Mouse (Mus musculus): ENCODE results near the gene Eif4h. TPM values are rescaled to one million over a fixed set of nuclear protein-coding genes. Genes with fewer than 3 reads are reported as not detected.

Eif4h gene
- polyA plus RNA-seq, 1 experiment from 2014 or later: 321 TPM

DNA sequence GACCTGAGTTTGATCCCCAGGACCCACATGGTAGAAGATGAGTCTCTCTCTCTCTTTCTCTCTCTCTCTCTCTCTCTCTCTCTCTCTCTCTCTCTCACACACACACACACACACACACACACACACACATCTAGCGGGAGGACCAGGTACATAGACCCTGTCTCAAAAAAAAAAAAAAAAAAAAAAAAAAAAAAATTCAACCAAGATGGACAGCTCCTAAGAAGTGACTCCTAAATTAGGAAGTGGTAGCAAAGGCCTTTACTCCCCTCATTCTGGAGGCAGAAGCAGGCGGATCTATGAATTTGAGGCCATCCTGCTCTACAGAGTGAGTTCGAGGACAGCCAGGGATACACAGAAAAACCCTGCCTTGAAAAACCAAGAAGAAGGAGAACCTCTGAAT is 1.1 kb upstream of the Eif4h start:
- Histone ChIP-seq H3K4me3 (ENCODE audit: low read depth, low read length) (no peak overlapping the region), H3K4me1 (ENCODE audit: control insufficient read depth, insufficient read depth, low read length) (peaks cover 12% of the 10 kb centered on the region), H3K9ac (ENCODE audit: low read depth, low read length) (no peak overlapping the region), H3K27me3 (ENCODE audit: control insufficient read depth, insufficient read depth, low read depth, low read length) (no peaks in the 10 kb centered on the region), H3K36me3 (ENCODE audit: control insufficient read depth, insufficient read depth, low read length) (0 out of 2 replicates have a peak, but pooled peaks cover 1% of the 10 kb centered on the region), H3K9me3 (replicated peaks; ENCODE audit: control insufficient read depth, low read length, poor library complexity, severe bottlenecking) (no peaks in the 10 kb centered on the region), H3K27ac (ENCODE audit: low read length) (no peak overlapping the region), H3K4me2 (ENCODE audit: low read length) (no peak overlapping the region)
- no peak for ATAC-seq
- 89% methylated on average over 3 of the region's 3 CpGs for WGBS

DNA sequence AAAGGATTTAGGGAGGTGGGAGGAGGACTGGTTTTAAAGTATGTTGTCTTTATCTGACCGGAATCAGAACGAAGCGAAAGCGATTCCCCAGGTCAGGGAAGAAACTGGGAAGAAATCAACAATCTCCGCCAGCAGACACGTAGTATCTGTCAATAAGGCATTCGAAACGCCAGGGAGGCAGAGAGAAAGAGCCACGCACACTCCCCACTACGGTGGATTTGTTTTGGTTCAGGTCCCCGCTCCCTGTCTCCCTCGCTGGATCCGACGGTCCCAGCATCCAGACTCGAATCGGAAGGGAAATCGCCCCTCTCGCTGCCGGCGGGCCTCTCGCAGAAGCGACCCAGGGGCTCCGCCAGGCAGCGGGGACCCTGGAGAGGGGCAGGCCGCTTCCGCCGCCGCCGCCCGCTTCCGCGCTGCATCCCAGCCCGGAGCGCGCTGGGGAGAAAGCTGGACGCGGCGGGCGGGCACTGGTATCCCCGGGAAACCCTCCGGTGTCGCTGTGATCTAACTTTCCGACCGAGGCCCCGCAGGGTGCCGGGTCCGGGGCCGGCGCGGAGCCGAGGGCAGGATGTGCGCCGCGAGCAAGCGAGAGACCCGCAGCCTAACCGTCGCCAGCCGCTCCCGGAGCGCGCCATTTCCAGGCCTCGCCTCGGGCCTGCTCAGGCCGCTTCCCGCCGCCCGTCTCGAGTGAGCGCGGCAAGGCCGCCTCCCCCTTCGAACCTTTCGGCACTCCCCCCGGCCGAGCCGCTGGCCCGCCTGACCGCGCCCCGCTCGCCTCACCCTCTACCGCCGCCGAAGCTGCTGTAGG is 625 bp downstream of the Eif4h start:
- under 1% methylated on average over 74 of the region's 85 CpGs for WGBS
- no peaks in the 10 kb centered on the region for H3K27me3 ChIP-seq (ENCODE audit: control insufficient read depth, insufficient read depth, low read depth, low read length)
- H3K27ac ChIP-seq (ENCODE audit: low read length): peak overlapping the region; percentile 95
- peak overlapping the region; percentile 94 for H3K4me2 ChIP-seq (ENCODE audit: low read length)
- peak; percentile 25 for ATAC-seq
- H3K36me3 ChIP-seq (ENCODE audit: control insufficient read depth, insufficient read depth, low read length): 0 out of 2 replicates have a peak, but pooled peaks cover 4% of the 10 kb centered on the region
- no peaks in the 10 kb centered on the region for H3K9me3 ChIP-seq (replicated peaks; ENCODE audit: control insufficient read depth, low read length, poor library complexity, severe bottlenecking)
- H3K4me1 ChIP-seq (ENCODE audit: control insufficient read depth, insufficient read depth, low read length): peaks cover 12% of the 10 kb centered on the region
- peak overlapping the region; percentile 99 for H3K9ac ChIP-seq (ENCODE audit: low read depth, low read length)
- peak overlapping the region; percentile 96 for H3K4me3 ChIP-seq (ENCODE audit: low read depth, low read length)

DNA sequence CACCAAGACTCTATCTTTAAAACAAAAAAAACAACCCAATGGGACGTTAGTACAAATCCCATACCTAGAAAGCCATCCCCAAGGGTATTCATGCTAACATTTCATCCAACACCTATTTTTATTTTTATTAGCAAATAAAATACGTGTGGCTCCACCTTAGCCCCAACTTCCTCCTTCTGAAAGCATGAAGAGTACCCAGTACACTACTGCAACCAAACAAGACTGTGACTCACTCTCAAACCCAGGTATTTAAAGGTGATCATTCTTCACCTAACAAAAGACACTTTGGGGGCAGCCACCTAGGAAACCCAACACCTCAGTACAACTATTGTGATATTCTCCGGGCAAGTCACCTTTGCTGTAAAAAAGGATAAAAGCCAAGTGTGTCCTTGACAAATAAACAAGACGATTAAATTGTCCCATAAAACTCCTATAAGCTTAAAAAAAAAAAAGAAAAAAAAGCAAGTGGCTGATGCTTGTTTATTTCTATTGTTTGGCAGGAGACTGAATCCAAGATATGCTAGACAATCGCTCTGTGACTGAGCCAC is 1.4 kb downstream of the Eif4h start:
- Histone ChIP-seq H3K27me3 (ENCODE audit: control insufficient read depth, insufficient read depth, low read depth, low read length) (no peaks in the 10 kb centered on the region), H3K4me3 (ENCODE audit: low read depth, low read length) (peak overlapping the region; percentile 96), H3K36me3 (ENCODE audit: control insufficient read depth, insufficient read depth, low read length) (0 out of 2 replicates have a peak, but pooled peaks cover 4% of the 10 kb centered on the region), H3K4me1 (ENCODE audit: control insufficient read depth, insufficient read depth, low read length) (peaks cover 15% of the 10 kb centered on the region), H3K9me3 (replicated peaks; ENCODE audit: control insufficient read depth, low read length, poor library complexity, severe bottlenecking) (no peaks in the 10 kb centered on the region), H3K4me2 (ENCODE audit: low read length) (peak overlapping the region; percentile 94), H3K27ac (ENCODE audit: low read length) (peak overlapping the region; percentile 95), H3K9ac (ENCODE audit: low read depth, low read length) (peak overlapping the region; percentile 99)
- 34% methylated on average over 5 of the region's 5 CpGs for WGBS
- no peak for ATAC-seq

DNA sequence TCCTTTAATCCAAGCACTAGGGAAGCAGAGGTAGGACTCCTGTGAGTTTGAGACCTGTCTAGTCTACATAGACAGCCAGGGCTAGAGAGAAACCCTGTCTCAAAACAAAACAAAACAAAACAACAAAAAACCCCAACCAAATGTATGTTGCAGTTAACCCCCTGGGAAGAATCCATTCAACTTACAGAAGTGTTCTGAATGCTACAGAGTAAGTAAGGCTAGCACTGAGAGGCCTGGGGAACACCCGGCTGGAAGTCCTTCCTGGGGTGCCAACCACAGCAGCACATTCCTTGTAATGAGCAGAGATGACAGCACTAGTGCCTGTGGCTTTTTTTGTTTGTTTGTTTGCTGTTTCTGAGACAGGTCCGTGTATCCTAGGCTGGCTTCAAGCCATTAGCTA is 6.4 kb downstream of the Eif4h start:
- no peak for ATAC-seq
- Histone ChIP-seq H3K27ac (ENCODE audit: low read length) (no peak overlapping the region), H3K4me2 (ENCODE audit: low read length) (no peak overlapping the region), H3K4me3 (ENCODE audit: low read depth, low read length) (no peak overlapping the region), H3K9ac (ENCODE audit: low read depth, low read length) (no peak overlapping the region), H3K27me3 (ENCODE audit: control insufficient read depth, insufficient read depth, low read depth, low read length) (no peaks in the 10 kb centered on the region), H3K9me3 (replicated peaks; ENCODE audit: control insufficient read depth, low read length, poor library complexity, severe bottlenecking) (no peaks in the 10 kb centered on the region), H3K36me3 (ENCODE audit: control insufficient read depth, insufficient read depth, low read length) (peaks cover 12% of the 10 kb centered on the region), H3K4me1 (ENCODE audit: control insufficient read depth, insufficient read depth, low read length) (peaks cover 9% of the 10 kb centered on the region)
- WGBS: 68% methylated on average over 2 of the region's 2 CpGs

DNA sequence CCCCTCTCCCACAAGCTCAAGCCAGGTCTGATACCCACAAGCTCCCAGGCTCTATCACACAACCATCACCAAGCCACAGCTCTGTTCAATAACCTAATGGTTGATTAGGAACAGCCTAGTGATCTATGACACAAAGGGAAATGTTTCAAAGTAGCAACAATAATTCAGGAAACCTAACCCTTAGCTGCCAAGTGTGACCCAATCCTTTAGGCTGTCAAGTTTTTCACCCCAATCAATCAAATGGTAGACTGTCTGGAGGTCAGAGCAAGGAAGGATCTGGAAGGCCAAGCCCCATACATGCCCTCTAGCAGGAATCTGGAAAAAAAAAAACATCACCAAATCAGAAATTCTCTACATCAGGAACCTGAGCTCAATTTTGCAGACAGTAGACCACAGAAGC is 8.5 kb downstream of the Eif4h start:
- ATAC-seq: no peak
- H3K27ac ChIP-seq (ENCODE audit: low read length): no peak overlapping the region
- peaks cover 4% of the 10 kb centered on the region; the same call in 1 of the 2 replicates for H3K4me1 ChIP-seq (ENCODE audit: control insufficient read depth, insufficient read depth, low read length)
- H3K4me3 ChIP-seq (ENCODE audit: low read depth, low read length): no peak overlapping the region
- no peaks in the 10 kb centered on the region for H3K9me3 ChIP-seq (replicated peaks; ENCODE audit: control insufficient read depth, low read length, poor library complexity, severe bottlenecking)
- no peak overlapping the region for H3K4me2 ChIP-seq (ENCODE audit: low read length)
- peaks cover 15% of the 10 kb centered on the region for H3K36me3 ChIP-seq (ENCODE audit: control insufficient read depth, insufficient read depth, low read length)
- H3K9ac ChIP-seq (ENCODE audit: low read depth, low read length): no peak overlapping the region
- H3K27me3 ChIP-seq (ENCODE audit: control insufficient read depth, insufficient read depth, low read depth, low read length): no peaks in the 10 kb centered on the region

DNA sequence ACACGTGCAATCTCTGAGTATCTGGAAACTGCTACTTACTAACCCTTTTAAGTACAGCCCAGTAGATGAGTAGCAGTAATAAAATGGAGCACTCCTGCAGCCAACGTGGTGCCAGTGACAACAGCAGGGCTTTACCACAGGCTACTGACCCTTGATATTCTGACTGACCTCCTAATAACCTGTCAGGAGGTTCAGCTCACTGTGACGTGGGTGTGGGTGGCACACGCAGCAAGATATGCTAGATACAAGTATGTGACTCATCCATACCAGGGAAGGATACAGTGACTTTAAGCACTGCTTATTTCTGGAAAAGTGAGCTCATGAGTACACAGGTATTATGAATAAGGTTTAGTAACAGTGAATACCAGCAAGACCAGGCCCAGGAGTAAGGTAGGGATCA is 9.8 kb downstream of the Eif4h start:
- no peak overlapping the region for H3K27ac ChIP-seq (ENCODE audit: low read length)
- H3K4me3 ChIP-seq (ENCODE audit: low read depth, low read length): no peak overlapping the region
- H3K27me3 ChIP-seq (ENCODE audit: control insufficient read depth, insufficient read depth, low read depth, low read length): no peaks in the 10 kb centered on the region
- 82% methylated on average over 4 of the region's 4 CpGs for WGBS
- H3K9me3 ChIP-seq (replicated peaks; ENCODE audit: control insufficient read depth, low read length, poor library complexity, severe bottlenecking): no peaks in the 10 kb centered on the region
- peaks cover 4% of the 10 kb centered on the region; the same call in 1 of the 2 replicates for H3K4me1 ChIP-seq (ENCODE audit: control insufficient read depth, insufficient read depth, low read length)
- H3K4me2 ChIP-seq (ENCODE audit: low read length): no peak overlapping the region
- ATAC-seq: no peak
- no peak overlapping the region for H3K9ac ChIP-seq (ENCODE audit: low read depth, low read length)
- H3K36me3 ChIP-seq (ENCODE audit: control insufficient read depth, insufficient read depth, low read length): peaks cover 19% of the 10 kb centered on the region

DNA sequence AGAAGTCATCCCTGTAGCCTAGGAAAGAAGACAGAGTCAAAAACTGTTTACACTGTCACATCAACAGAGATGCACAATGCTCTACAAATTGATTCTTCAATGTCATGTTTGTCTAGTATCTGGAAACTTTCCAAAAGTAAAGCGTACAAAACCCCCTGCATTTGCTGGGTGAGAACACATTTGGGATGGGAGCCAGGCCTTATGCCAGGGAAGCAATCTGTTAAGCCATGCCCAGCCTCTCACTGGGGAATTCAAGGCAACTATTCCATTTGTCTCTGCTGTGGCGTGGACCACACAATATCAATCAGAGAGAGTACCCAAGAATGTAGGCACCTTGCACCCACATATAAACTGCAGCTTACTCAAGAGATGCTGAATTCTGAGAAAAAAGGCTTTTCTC is 17.2 kb downstream of the Eif4h start:
- Histone ChIP-seq H3K36me3 (ENCODE audit: control insufficient read depth, insufficient read depth, low read length) (peaks cover 59% of the 10 kb centered on the region), H3K4me2 (ENCODE audit: low read length) (no peak overlapping the region), H3K9me3 (replicated peaks; ENCODE audit: control insufficient read depth, low read length, poor library complexity, severe bottlenecking) (no peaks in the 10 kb centered on the region), H3K9ac (ENCODE audit: low read depth, low read length) (no peak overlapping the region), H3K4me3 (ENCODE audit: low read depth, low read length) (no peak overlapping the region), H3K4me1 (ENCODE audit: control insufficient read depth, insufficient read depth, low read length) (no peaks in the 10 kb centered on the region), H3K27ac (ENCODE audit: low read length) (no peak overlapping the region), H3K27me3 (ENCODE audit: control insufficient read depth, insufficient read depth, low read depth, low read length) (no peaks in the 10 kb centered on the region)
- WGBS: 69% methylated on average over 2 of the region's 2 CpGs
- no peak for ATAC-seq

DNA sequence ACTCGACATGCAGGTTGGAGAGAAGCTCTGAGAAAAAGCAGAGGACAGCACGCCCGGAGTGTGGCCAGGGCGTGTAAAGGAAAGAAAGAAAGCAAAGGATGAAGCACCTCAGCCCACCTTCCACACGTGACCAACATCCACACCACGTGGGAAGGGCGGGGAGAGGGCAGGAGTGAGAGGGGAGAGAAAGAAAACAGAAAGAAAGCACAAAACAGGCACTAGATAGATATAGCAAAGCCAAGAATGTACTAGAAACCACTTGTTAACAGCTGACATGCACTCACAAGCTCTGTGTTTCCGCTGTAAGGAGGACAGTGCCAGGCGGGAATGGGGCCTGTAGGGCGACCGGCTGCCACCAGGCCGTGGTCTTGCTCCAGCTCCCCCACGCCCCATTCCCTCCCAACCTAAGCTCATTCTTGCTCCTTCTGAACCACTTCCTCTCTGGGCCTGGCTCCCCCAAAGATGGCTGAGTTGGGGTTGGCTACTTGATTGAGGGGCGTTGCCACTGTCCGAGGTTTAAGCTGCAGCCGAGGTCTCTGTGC is 18.1 kb downstream of the Eif4h start:
- ATAC-seq: no peak

DNA sequence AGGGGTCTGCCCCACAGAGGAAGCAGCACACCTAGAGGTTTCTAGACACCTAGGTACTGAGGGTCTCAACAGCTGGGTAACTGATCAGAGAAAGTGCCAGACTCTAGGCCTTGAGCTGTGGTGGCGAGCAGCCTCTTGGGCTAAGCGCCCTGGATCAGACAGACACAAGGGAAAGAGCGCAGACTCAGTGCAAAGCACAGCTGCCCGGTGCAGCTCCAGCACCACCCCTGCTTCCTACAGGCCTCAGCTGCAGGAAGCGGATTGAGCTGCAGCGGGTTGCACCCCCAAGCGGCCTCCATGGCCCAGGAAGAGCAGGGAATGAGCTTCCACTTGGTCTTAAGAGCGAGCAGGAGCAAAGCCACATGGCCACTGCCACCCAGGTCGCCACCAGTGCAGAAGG is 18.8 kb downstream of the Eif4h start:
- Histone ChIP-seq H3K4me3 (ENCODE audit: low read depth, low read length) (no peak overlapping the region), H3K27ac (ENCODE audit: low read length) (no peak overlapping the region), H3K9me3 (replicated peaks; ENCODE audit: control insufficient read depth, low read length, poor library complexity, severe bottlenecking) (no peaks in the 10 kb centered on the region), H3K4me1 (ENCODE audit: control insufficient read depth, insufficient read depth, low read length) (no peaks in the 10 kb centered on the region), H3K4me2 (ENCODE audit: low read length) (no peak overlapping the region), H3K36me3 (ENCODE audit: control insufficient read depth, insufficient read depth, low read length) (peaks cover 56% of the 10 kb centered on the region), H3K27me3 (ENCODE audit: control insufficient read depth, insufficient read depth, low read depth, low read length) (no peaks in the 10 kb centered on the region), H3K9ac (ENCODE audit: low read depth, low read length) (no peak overlapping the region)
- WGBS: 90% methylated on average over 9 of the region's 9 CpGs
- ATAC-seq: no peak

More for the DNA sequence above, 18.1 kb downstream of the Eif4h start:
- Histone ChIP-seq H3K4me1 (ENCODE audit: control insufficient read depth, insufficient read depth, low read length) (no peaks in the 10 kb centered on the region), H3K27me3 (ENCODE audit: control insufficient read depth, insufficient read depth, low read depth, low read length) (no peaks in the 10 kb centered on the region), H3K4me3 (ENCODE audit: low read depth, low read length) (no peak overlapping the region), H3K4me2 (ENCODE audit: low read length) (no peak overlapping the region), H3K27ac (ENCODE audit: low read length) (no peak overlapping the region), H3K9ac (ENCODE audit: low read depth, low read length) (no peak overlapping the region), H3K9me3 (replicated peaks; ENCODE audit: control insufficient read depth, low read length, poor library complexity, severe bottlenecking) (no peaks in the 10 kb centered on the region), H3K36me3 (ENCODE audit: control insufficient read depth, insufficient read depth, low read length) (peaks cover 56% of the 10 kb centered on the region)
- WGBS: 90% methylated on average over 16 of the region's 16 CpGs
